Mouse (Mus musculus): Measurements from ENCODE around the gene Fam117b. TPM values are rescaled to one million over a fixed set of nuclear protein-coding genes. Genes with fewer than 3 reads are reported as not detected.

Gene Fam117b
- polyA plus RNA-seq, 1 experiment from 2014 or later, result 58.6 TPM

- no peak for ATAC-seq (ENCODE audit: low FRiP score)
- Histone ChIP-seq H3K4me1 (replicated peaks; ENCODE audit: control insufficient read depth, insufficient read depth, low read length) (no peaks in the 10 kb centered on the region), H3K27me3 (ENCODE audit: control insufficient read depth, insufficient read depth, low read length) (no peaks in the 10 kb centered on the region), H3K9me3 (ENCODE audit: control insufficient read depth, low read length) (0 out of 2 replicates have a peak, but pooled peaks cover 3% of the 10 kb centered on the region), H3K4me3 (replicated peaks; ENCODE audit: low read length) (no peak overlapping the region), H3K4me2 (replicated peaks) (no peak overlapping the region), H3K36me3 (replicated peaks; ENCODE audit: control insufficient read depth, insufficient read depth) (no peaks in the 10 kb centered on the region), H3K9ac (no peak overlapping the region), H3K27ac (no peak overlapping the region)
- 90% methylated on average over 4 of the region's 4 CpGs for WGBS
- DNase-seq (ENCODE audit: low spot score), result no peak
Measured at GRCm38 (mm10) chr1:59894025-59894424, 18.8 kb upstream of the Fam117b start.

- H3K9me3 ChIP-seq (ENCODE audit: control insufficient read depth, low read length), result 0 out of 2 replicates have a peak, but pooled peaks cover 3% of the 10 kb centered on the region
- ATAC-seq (ENCODE audit: low FRiP score) (no peak), DNase-seq (ENCODE audit: low spot score) (no peak)
- H3K27me3 ChIP-seq (ENCODE audit: control insufficient read depth, insufficient read depth, low read length), result no peaks in the 10 kb centered on the region
- no peak overlapping the region for H3K4me3 ChIP-seq (replicated peaks; ENCODE audit: low read length)
- H3K4me2 ChIP-seq (replicated peaks), result no peak overlapping the region
- H3K9ac ChIP-seq, result no peak overlapping the region
- H3K4me1 ChIP-seq (replicated peaks; ENCODE audit: control insufficient read depth, insufficient read depth, low read length), result no peaks in the 10 kb centered on the region
- WGBS, result 51% methylated on average over 4 of the region's 4 CpGs
- no peaks in the 10 kb centered on the region for H3K36me3 ChIP-seq (replicated peaks; ENCODE audit: control insufficient read depth, insufficient read depth)
- H3K27ac ChIP-seq, result no peak overlapping the region
Measured at GRCm38 (mm10) chr1:59895456-59895855, 17.4 kb upstream of the Fam117b start.

- no peak overlapping the region for H3K4me2 ChIP-seq (replicated peaks)
- H3K36me3 ChIP-seq (replicated peaks; ENCODE audit: control insufficient read depth, insufficient read depth), result no peaks in the 10 kb centered on the region
- no peak overlapping the region for H3K4me3 ChIP-seq (replicated peaks; ENCODE audit: low read length)
- H3K9ac ChIP-seq, result no peak overlapping the region
- 0 out of 2 replicates have a peak, but pooled peaks cover under 1% of the 10 kb centered on the region for H3K9me3 ChIP-seq (ENCODE audit: control insufficient read depth, low read length)
- no peak for ATAC-seq (ENCODE audit: low FRiP score)
- H3K4me1 ChIP-seq (replicated peaks; ENCODE audit: control insufficient read depth, insufficient read depth, low read length), result no peaks in the 10 kb centered on the region
- no peaks in the 10 kb centered on the region for H3K27me3 ChIP-seq (ENCODE audit: control insufficient read depth, insufficient read depth, low read length)
- DNase-seq (ENCODE audit: low spot score), result no peak
- 52% methylated on average over 5 of the region's 5 CpGs for WGBS
- H3K27ac ChIP-seq, result no peak overlapping the region
Measured at GRCm38 (mm10) chr1:59897147-59897798, 15.5 kb upstream of the Fam117b start.

- no peak overlapping the region for H3K4me3 ChIP-seq (replicated peaks; ENCODE audit: low read length)
- no peak for ATAC-seq (ENCODE audit: low FRiP score)
- DNase-seq (ENCODE audit: low spot score), result no peak
- no peaks in the 10 kb centered on the region for H3K36me3 ChIP-seq (replicated peaks; ENCODE audit: control insufficient read depth, insufficient read depth)
- no peak overlapping the region for H3K9ac ChIP-seq
- no peaks in the 10 kb centered on the region for H3K9me3 ChIP-seq (ENCODE audit: control insufficient read depth, low read length)
- no peak overlapping the region for H3K4me2 ChIP-seq (replicated peaks)
- H3K27me3 ChIP-seq (ENCODE audit: control insufficient read depth, insufficient read depth, low read length), result no peaks in the 10 kb centered on the region
- no peak overlapping the region for H3K27ac ChIP-seq
- 96% methylated on average over 2 of the region's 2 CpGs for WGBS
- H3K4me1 ChIP-seq (replicated peaks; ENCODE audit: control insufficient read depth, insufficient read depth, low read length), result no peaks in the 10 kb centered on the region
Measured at GRCm38 (mm10) chr1:59899679-59900078, 13.1 kb upstream of the Fam117b start.

GRCm38 (mm10) chr1:59901082-59901876, 11.5 kb upstream of the Fam117b start:
- H3K27ac ChIP-seq, result no peak overlapping the region

GRCm38 (mm10) chr1:59902634-59903033, 10.2 kb upstream of the Fam117b start:
- Histone ChIP-seq H3K9me3 (ENCODE audit: control insufficient read depth, low read length) (no peaks in the 10 kb centered on the region), H3K4me3 (replicated peaks; ENCODE audit: low read length) (no peak overlapping the region), H3K4me2 (replicated peaks) (no peak overlapping the region), H3K4me1 (replicated peaks; ENCODE audit: control insufficient read depth, insufficient read depth, low read length) (no peaks in the 10 kb centered on the region), H3K9ac (no peak overlapping the region), H3K36me3 (replicated peaks; ENCODE audit: control insufficient read depth, insufficient read depth) (no peaks in the 10 kb centered on the region), H3K27me3 (ENCODE audit: control insufficient read depth, insufficient read depth, low read length) (no peaks in the 10 kb centered on the region), H3K27ac (no peak overlapping the region)
- 39% methylated on average over 3 of the region's 3 CpGs for WGBS
- DNase-seq (ENCODE audit: low spot score) (no peak), ATAC-seq (ENCODE audit: low FRiP score) (no peak)

More at GRCm38 (mm10) chr1:59901082-59901876, 11.5 kb upstream of the Fam117b start:
- H3K9ac ChIP-seq, result no peak overlapping the region
- H3K4me3 ChIP-seq (replicated peaks; ENCODE audit: low read length), result no peak overlapping the region
- no peaks in the 10 kb centered on the region for H3K9me3 ChIP-seq (ENCODE audit: control insufficient read depth, low read length)
- DNase-seq (ENCODE audit: low spot score) (no peak), ATAC-seq (ENCODE audit: low FRiP score) (no peak)
- H3K4me1 ChIP-seq (replicated peaks; ENCODE audit: control insufficient read depth, insufficient read depth, low read length), result no peaks in the 10 kb centered on the region
- 91% methylated on average over 5 of the region's 5 CpGs for WGBS
- H3K36me3 ChIP-seq (replicated peaks; ENCODE audit: control insufficient read depth, insufficient read depth), result no peaks in the 10 kb centered on the region
- H3K4me2 ChIP-seq (replicated peaks), result no peak overlapping the region
- no peaks in the 10 kb centered on the region for H3K27me3 ChIP-seq (ENCODE audit: control insufficient read depth, insufficient read depth, low read length)

- Histone ChIP-seq H3K9me3 (ENCODE audit: control insufficient read depth, low read length) (no peaks in the 10 kb centered on the region), H3K4me2 (replicated peaks) (no peak overlapping the region), H3K4me1 (replicated peaks; ENCODE audit: control insufficient read depth, insufficient read depth, low read length) (no peaks in the 10 kb centered on the region), H3K9ac (no peak overlapping the region), H3K36me3 (replicated peaks; ENCODE audit: control insufficient read depth, insufficient read depth) (no peaks in the 10 kb centered on the region), H3K27me3 (ENCODE audit: control insufficient read depth, insufficient read depth, low read length) (no peaks in the 10 kb centered on the region), H3K4me3 (replicated peaks; ENCODE audit: low read length) (no peak overlapping the region), H3K27ac (no peak overlapping the region)
- DNase-seq (ENCODE audit: low spot score) (no peak), ATAC-seq (ENCODE audit: low FRiP score) (no peak)
- 98% methylated on average over 6 of the region's 6 CpGs for WGBS
Measured at GRCm38 (mm10) chr1:59904630-59905295, 8.0 kb upstream of the Fam117b start.

GRCm38 (mm10) chr1:59905916-59906315, 6.9 kb upstream of the Fam117b start:
- Histone ChIP-seq H3K4me2 (replicated peaks) (no peak overlapping the region), H3K36me3 (replicated peaks; ENCODE audit: control insufficient read depth, insufficient read depth) (no peaks in the 10 kb centered on the region), H3K4me3 (replicated peaks; ENCODE audit: low read length) (no peak overlapping the region), H3K9me3 (ENCODE audit: control insufficient read depth, low read length) (no peaks in the 10 kb centered on the region), H3K27ac (no peak overlapping the region), H3K9ac (no peak overlapping the region), H3K27me3 (ENCODE audit: control insufficient read depth, insufficient read depth, low read length) (no peaks in the 10 kb centered on the region), H3K4me1 (replicated peaks; ENCODE audit: control insufficient read depth, insufficient read depth, low read length) (no peaks in the 10 kb centered on the region)
- DNase-seq (ENCODE audit: low spot score) (no peak), ATAC-seq (ENCODE audit: low FRiP score) (no peak)
- 78% methylated on average over 2 of the region's 2 CpGs for WGBS

GRCm38 (mm10) chr1:59906819-59907521, 5.8 kb upstream of the Fam117b start:
- H3K27ac ChIP-seq, result no peak overlapping the region
- 90% methylated on average over 13 of the region's 13 CpGs for WGBS
- no peak overlapping the region for H3K4me2 ChIP-seq (replicated peaks)
- no peaks in the 10 kb centered on the region for H3K36me3 ChIP-seq (replicated peaks; ENCODE audit: control insufficient read depth, insufficient read depth)
- no peaks in the 10 kb centered on the region for H3K9me3 ChIP-seq (ENCODE audit: control insufficient read depth, low read length)
- ATAC-seq (ENCODE audit: low FRiP score) (no peak), DNase-seq (ENCODE audit: low spot score) (no peak)
- no peak overlapping the region for H3K4me3 ChIP-seq (replicated peaks; ENCODE audit: low read length)
- H3K27me3 ChIP-seq (ENCODE audit: control insufficient read depth, insufficient read depth, low read length), result no peaks in the 10 kb centered on the region
- no peak overlapping the region for H3K9ac ChIP-seq
- H3K4me1 ChIP-seq (replicated peaks; ENCODE audit: control insufficient read depth, insufficient read depth, low read length), result no peaks in the 10 kb centered on the region
